Mouse (Mus musculus): ENCODE data around the gene Sash1.
A peak's percentile ranks its signal among the peaks of the same experiment; 100 is the strongest.

The Sash1 gene

GRCm38 (mm10) chr10:8913904-8914303, 28.0 kb upstream of the Sash1 start:
- Histone ChIP-seq H3K36me3 (ENCODE audit: control insufficient read depth, insufficient read depth, low read length, poor library complexity, severe bottlenecking) (no peaks in the 10 kb centered on the region), H3K27me3 (ENCODE audit: control insufficient read depth, insufficient read depth, low read length, poor library complexity, severe bottlenecking) (no peaks in the 10 kb centered on the region)

GRCm38 (mm10) chr10:8912706-8913275, 26.9 kb upstream of the Sash1 start:
- peak; percentile 70 for DNase-seq (ENCODE audit: low read depth, low spot score)
- H3K36me3 ChIP-seq (ENCODE audit: control insufficient read depth, insufficient read depth, low read length, poor library complexity, severe bottlenecking), result no peaks in the 10 kb centered on the region
- H3K27me3 ChIP-seq (ENCODE audit: control insufficient read depth, insufficient read depth, low read length, poor library complexity, severe bottlenecking), result no peaks in the 10 kb centered on the region

More at GRCm38 (mm10) chr10:8913904-8914303, 28.0 kb upstream of the Sash1 start:
- no peak for DNase-seq (ENCODE audit: low read depth, low spot score)

GRCm38 (mm10) chr10:8912213-8912612, 26.3 kb upstream of the Sash1 start:
- no peaks in the 10 kb centered on the region for H3K27me3 ChIP-seq (ENCODE audit: control insufficient read depth, insufficient read depth, low read length, poor library complexity, severe bottlenecking)
- H3K36me3 ChIP-seq (ENCODE audit: control insufficient read depth, insufficient read depth, low read length, poor library complexity, severe bottlenecking), result no peaks in the 10 kb centered on the region
- peak; percentile 31 for DNase-seq (ENCODE audit: low read depth, low spot score)

- Histone ChIP-seq H3K27me3 (ENCODE audit: control insufficient read depth, insufficient read depth, low read length, poor library complexity, severe bottlenecking) (no peaks in the 10 kb centered on the region), H3K36me3 (ENCODE audit: control insufficient read depth, insufficient read depth, low read length, poor library complexity, severe bottlenecking) (no peaks in the 10 kb centered on the region)
- DNase-seq (ENCODE audit: low read depth, low spot score), result no peak
These were observed 24.5 kb upstream of the Sash1 start for GRCm38 (mm10) chr10:8910237-8910990.

- Histone ChIP-seq H3K27me3 (ENCODE audit: control insufficient read depth, insufficient read depth, low read length, poor library complexity, severe bottlenecking) (no peaks in the 10 kb centered on the region), H3K36me3 (ENCODE audit: control insufficient read depth, insufficient read depth, low read length, poor library complexity, severe bottlenecking) (no peaks in the 10 kb centered on the region)
These were observed 17.2 kb upstream of the Sash1 start for GRCm38 (mm10) chr10:8903086-8903485.

GRCm38 (mm10) chr10:8902412-8902811, 16.5 kb upstream of the Sash1 start:
- H3K27me3 ChIP-seq (ENCODE audit: control insufficient read depth, insufficient read depth, low read length, poor library complexity, severe bottlenecking), result no peaks in the 10 kb centered on the region
- no peak for DNase-seq (ENCODE audit: low read depth, low spot score)
- H3K36me3 ChIP-seq (ENCODE audit: control insufficient read depth, insufficient read depth, low read length, poor library complexity, severe bottlenecking), result no peaks in the 10 kb centered on the region

More at GRCm38 (mm10) chr10:8903086-8903485, 17.2 kb upstream of the Sash1 start:
- no peak for DNase-seq (ENCODE audit: low read depth, low spot score)

- no peak for DNase-seq (ENCODE audit: low read depth, low spot score)
- no peaks in the 10 kb centered on the region for H3K27me3 ChIP-seq (ENCODE audit: control insufficient read depth, insufficient read depth, low read length, poor library complexity, severe bottlenecking)
- H3K36me3 ChIP-seq (ENCODE audit: control insufficient read depth, insufficient read depth, low read length, poor library complexity, severe bottlenecking), result no peaks in the 10 kb centered on the region
These were observed 13.1 kb upstream of the Sash1 start for GRCm38 (mm10) chr10:8898831-8899511.

- DNase-seq (ENCODE audit: low read depth, low spot score), result no peak
- Histone ChIP-seq H3K36me3 (ENCODE audit: control insufficient read depth, insufficient read depth, low read length, poor library complexity, severe bottlenecking) (no peaks in the 10 kb centered on the region), H3K27me3 (ENCODE audit: control insufficient read depth, insufficient read depth, low read length, poor library complexity, severe bottlenecking) (no peaks in the 10 kb centered on the region)
These were observed 12.4 kb upstream of the Sash1 start for GRCm38 (mm10) chr10:8898099-8898777.

- Histone ChIP-seq H3K36me3 (ENCODE audit: control insufficient read depth, insufficient read depth, low read length, poor library complexity, severe bottlenecking) (no peaks in the 10 kb centered on the region), H3K27me3 (ENCODE audit: control insufficient read depth, insufficient read depth, low read length, poor library complexity, severe bottlenecking) (no peaks in the 10 kb centered on the region)
- no peak for DNase-seq (ENCODE audit: low read depth, low spot score)
These were observed 9.2 kb upstream of the Sash1 start for GRCm38 (mm10) chr10:8894965-8895515.

- no peaks in the 10 kb centered on the region for H3K36me3 ChIP-seq (ENCODE audit: control insufficient read depth, insufficient read depth, low read length, poor library complexity, severe bottlenecking)
- no peak for DNase-seq (ENCODE audit: low read depth, low spot score)
- no peaks in the 10 kb centered on the region for H3K27me3 ChIP-seq (ENCODE audit: control insufficient read depth, insufficient read depth, low read length, poor library complexity, severe bottlenecking)
These were observed 4.6 kb upstream of the Sash1 start for GRCm38 (mm10) chr10:8890511-8890910.

- no peak for DNase-seq (ENCODE audit: low read depth, low spot score)
- Histone ChIP-seq H3K27me3 (ENCODE audit: control insufficient read depth, insufficient read depth, low read length, poor library complexity, severe bottlenecking) (no peaks in the 10 kb centered on the region), H3K36me3 (ENCODE audit: control insufficient read depth, insufficient read depth, low read length, poor library complexity, severe bottlenecking) (no peaks in the 10 kb centered on the region)
These were observed 3.5 kb upstream of the Sash1 start for GRCm38 (mm10) chr10:8889341-8889740.

GRCm38 (mm10) chr10:8886528-8886854, 621 bp upstream of the Sash1 start:
- Histone ChIP-seq H3K27me3 (ENCODE audit: control insufficient read depth, insufficient read depth, low read length, poor library complexity, severe bottlenecking) (no peaks in the 10 kb centered on the region), H3K36me3 (ENCODE audit: control insufficient read depth, insufficient read depth, low read length, poor library complexity, severe bottlenecking) (no peaks in the 10 kb centered on the region)
- DNase-seq (ENCODE audit: low read depth, low spot score), result no peak

GRCm38 (mm10) chr10:8885201-8885600, 669 bp downstream of the Sash1 start:
- Histone ChIP-seq H3K27me3 (ENCODE audit: control insufficient read depth, insufficient read depth, low read length, poor library complexity, severe bottlenecking) (no peaks in the 10 kb centered on the region), H3K36me3 (ENCODE audit: control insufficient read depth, insufficient read depth, low read length, poor library complexity, severe bottlenecking) (no peaks in the 10 kb centered on the region)
- DNase-seq (ENCODE audit: low read depth, low spot score), result peak; percentile 2

- DNase-seq (ENCODE audit: low read depth, low spot score), result no peak
- H3K27me3 ChIP-seq (ENCODE audit: control insufficient read depth, insufficient read depth, low read length, poor library complexity, severe bottlenecking), result no peaks in the 10 kb centered on the region
- H3K36me3 ChIP-seq (ENCODE audit: control insufficient read depth, insufficient read depth, low read length, poor library complexity, severe bottlenecking), result no peaks in the 10 kb centered on the region
These were observed 1.3 kb downstream of the Sash1 start for GRCm38 (mm10) chr10:8884565-8884964.

GRCm38 (mm10) chr10:8883686-8884085, 2.2 kb downstream of the Sash1 start:
- H3K27me3 ChIP-seq (ENCODE audit: control insufficient read depth, insufficient read depth, low read length, poor library complexity, severe bottlenecking), result no peaks in the 10 kb centered on the region
- no peaks in the 10 kb centered on the region for H3K36me3 ChIP-seq (ENCODE audit: control insufficient read depth, insufficient read depth, low read length, poor library complexity, severe bottlenecking)
- DNase-seq (ENCODE audit: low read depth, low spot score), result no peak

Measured in splenic B cell, adult 2 months (primary cell).